Mouse (Mus musculus): Measurements from ENCODE around the gene Snx10.
"Not testable (repeated sequence)": the region's sequence is repeated elsewhere in the genome, so short reads cannot be mapped to it uniquely, and the experiment has no call there.

Snx10 gene

DNA sequence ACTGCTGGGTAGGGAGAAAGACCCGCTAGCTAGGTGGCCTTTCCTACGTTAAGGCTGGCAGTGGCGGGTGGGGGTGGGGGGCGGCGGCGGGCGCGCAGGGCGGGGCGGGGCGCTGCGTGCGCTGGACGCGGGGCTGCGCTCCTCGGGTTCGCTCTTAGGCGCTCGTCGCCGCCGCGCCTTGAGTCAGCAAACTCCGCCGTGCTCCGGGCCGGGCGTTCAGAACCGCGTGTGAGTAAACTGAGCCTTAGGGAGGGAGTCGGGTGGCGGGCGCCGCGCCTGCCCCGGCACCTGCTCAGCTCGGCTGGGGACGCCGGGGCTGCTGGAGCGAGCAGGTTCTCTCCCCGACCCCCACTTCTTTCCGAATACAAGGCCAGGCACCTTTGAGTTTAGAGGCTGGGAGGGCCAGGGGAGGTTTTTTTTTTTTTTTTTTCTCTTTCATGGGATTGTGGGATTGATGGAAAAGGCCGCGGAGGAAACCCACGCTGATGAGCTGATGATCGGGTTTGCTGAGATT, at the start of gene Snx10:
TSS of gene Snx10 (plus strand) at position 95 of the 514 bp plus-strand sequence.
- peak; percentile 29 for DNase-seq

DNA sequence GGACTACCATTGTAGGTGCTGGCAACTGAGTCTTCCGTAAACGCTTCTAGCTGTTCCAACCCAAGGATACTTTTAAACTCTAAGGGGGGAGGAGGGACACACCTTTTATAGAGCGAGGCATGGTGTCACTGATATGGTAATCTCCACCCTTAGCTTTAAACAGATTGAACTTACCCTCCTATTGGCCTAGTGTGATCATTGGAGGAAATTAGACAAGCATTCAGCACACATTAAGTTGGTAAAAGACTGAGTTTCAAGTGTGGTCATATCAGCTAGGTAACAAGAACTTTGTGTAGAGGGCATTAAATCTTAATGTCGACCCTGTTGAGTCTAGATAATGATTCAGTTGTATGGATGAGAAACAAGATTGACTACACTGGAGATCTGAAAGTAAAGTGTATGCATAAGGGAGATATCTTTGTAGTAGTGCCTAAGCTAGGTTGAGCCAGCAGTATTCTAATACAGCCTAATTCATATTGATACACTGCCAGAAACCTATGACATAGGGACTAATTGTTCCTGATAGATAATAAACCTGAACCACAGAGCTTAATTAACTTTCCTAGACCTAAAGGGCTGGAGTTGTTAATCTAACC, 44.5 kb upstream of the Snx10 start:
- no peak for DNase-seq

DNA sequence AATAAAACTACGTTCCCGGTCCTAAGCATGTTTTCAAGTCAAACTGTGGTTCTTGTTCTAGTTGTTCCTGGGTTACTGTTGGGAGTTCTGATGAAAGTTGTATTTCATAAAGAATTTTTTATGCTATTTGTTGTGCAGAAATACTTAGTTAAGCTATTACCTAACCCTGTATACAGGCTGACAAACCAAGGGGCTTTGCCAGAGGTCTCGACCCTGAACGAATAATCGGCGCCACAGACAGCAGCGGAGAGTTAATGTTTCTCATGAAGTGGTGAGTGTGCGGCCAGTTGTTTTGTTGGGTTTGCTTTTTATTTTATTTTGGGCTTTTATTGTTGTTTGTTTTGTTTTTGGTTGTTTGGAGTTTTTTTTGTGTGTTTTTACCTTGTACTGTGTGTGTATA, 42.2 kb upstream of the Snx10 start:
- DNase-seq, result no peak

DNA sequence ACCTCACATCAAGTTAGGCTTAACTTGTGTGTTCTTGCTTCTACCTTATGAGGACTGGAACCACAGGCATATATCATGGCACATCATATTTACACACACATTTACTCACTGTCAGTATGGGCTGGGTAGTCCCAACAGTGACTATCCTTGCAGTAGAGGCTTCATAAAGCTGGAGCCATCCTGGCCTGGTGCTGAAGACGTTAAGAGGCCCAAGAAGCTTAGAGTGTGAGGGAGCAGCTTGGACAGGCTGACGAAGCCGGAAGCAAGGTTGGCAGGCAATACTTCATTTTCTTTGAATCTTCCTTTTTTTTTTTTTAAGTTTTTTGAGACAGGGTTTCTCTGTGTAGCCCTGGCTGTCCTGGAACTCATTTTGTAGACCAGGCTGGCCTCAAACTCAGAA, 39.8 kb upstream of the Snx10 start:
- no peak for DNase-seq

DNA sequence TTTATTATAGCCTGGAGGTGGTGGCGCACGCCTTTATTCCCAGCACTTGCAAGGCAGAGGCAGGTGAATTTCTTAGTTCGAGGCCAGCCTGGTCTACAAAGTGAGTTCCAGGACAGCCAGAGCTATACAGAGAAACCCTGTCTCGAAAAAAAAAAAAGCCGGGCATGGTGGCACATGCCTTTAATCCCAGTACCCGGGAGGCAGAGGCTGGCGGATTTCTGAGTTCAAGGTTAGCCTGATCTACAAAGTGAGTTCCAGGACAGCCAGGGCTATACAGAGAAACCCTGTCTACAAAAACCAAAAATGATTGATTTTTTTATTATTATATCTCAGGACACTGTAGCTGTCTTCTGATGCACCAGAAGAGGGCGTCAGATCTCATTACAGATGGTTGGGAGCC, 39.1 kb upstream of the Snx10 start:
- not testable (repeated sequence) for DNase-seq

DNA sequence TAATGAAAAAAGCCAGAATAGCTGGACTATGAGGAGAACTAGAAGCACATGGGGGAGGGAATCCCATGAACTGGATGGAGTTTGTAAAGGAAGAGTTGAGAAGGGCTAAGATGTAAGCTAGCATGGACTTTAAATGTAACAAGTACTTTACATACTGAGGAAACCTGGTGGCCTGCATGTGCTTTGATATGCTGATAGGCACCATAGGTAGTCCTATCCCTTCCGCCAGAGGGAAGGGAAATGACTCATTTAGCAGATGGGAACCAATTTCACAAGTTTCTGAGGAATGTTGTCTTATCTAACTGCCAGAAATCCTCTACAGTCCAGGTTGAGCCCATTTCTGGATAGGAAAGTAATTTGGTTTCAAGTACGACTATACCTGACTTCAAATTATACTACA, 38.1 kb upstream of the Snx10 start:
- DNase-seq, result no peak

DNA sequence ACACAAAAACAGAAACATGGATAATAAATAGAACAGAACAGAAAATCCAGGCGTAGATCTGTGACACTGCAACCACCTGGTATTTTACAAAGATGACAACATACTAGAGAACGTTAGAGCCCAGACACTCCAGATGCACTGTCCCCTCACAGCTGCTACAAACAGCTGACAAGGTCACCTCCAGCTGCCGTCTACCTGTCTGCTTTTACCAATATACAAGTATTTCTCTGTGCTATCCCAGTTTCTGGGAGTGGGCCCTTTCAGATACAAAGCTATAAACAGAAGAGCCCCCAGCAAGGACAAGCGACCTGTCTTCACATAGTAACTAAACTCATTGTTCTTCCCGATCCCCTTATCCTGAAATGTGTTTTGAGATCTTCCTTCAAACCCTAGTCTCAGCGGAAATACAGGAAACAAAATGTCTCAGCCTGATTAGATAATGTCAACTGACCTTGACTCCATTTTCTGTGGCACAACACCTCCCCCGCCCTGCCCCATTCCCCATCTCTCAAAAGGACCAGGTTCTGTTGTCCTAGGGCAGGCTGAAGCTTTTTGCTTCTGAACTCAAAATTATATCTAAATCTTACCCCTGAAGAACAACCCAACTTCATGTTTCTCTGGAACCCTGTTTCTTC, 37.5 kb upstream of the Snx10 start:
- no peak for DNase-seq

DNA sequence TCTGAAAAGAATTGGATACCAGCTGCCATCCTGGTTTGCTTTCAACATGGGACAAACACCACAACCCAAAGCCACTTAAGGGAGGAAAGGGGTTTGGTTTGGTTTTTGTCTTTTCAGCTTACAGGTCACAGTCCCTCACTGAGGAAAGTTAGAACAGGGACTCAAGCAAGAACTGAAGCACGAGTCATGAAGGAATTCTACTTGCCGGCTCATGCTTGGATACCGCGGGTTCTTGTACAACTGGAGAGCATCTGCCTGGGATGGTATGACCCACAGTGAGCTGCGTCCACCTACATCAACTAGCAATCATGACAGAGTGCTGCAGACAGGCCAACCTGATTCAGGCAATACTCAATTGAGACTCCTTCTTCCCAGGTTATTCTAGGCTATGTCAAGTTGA, 37.0 kb upstream of the Snx10 start:
- DNase-seq, result no peak

DNA sequence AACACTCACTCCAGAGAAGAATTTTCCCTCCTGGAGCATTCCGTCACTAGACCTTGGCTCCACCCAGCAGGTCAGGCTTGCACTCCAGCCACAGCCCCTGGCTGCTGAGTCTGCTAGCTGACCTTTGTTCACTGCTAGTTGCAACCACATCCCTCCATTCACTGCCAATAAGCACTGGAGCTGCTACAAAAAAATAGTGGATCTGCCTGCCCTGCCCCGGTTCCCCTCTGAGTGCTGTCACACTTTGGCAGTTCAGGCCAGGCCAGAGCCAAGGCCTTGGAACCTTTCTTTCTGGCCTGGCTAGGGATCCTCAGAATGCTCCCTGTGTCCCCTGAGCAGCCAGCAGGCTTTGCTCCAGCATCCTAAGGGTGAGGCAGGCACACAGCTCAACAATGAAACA, 33.9 kb upstream of the Snx10 start:
- peak; percentile 44 for DNase-seq

DNA sequence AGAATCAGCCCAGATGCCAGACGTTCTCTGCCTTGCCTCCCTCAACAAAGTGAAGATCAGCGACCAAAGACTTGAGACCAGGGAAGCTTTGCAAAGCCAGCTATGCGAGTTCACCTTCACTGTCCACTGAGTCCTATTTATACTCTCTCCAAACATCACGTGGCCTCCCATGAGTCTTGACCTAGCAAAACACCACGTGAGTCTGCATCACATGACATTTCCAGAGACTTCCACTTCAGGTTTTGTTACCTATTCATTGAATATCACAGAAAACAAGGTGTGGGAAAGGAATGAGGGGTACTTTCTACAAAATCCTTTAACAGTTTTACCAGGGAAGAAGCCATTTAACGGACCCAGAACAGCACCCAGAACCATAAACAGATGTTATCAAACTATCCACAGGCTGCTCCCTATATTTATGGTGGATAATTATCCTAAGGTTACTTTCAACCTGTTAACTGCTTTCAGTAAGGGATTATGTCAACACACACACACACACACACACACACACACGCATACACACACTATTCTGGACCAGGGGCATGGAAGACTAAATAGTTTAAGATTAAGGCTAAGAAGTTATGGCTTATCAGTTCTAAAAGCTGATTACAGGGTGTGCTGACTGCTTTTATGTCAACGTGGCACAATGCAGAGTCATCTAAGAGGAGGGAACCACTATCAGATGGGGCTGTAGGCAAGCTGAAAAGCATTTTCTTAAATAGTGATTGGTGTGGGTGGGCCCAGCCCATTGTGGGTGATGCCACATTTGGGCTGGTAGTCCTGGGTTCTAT, 26.2 kb upstream of the Snx10 start:
- DNase-seq, result no peak

DNA sequence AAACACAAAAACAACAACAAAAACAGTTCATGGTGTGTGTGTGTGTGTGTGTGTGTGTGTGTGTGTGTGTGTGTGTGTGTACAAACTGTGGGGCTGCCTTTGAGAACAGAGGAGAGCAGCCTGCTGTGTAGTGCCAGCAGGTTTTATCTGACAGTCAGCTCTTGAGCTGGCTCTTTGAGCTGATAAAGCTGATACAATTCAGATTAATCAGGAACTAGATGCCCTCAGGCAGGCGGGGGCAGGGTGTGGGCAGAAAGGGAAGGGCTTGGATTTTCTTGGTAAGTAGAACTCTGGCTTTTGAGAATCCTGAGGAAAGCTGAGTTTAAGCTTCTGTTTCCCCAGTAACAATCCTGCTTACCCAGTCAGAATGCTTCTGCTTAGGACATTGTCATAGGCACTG, 18.0 kb upstream of the Snx10 start:
- DNase-seq, result no peak

DNA sequence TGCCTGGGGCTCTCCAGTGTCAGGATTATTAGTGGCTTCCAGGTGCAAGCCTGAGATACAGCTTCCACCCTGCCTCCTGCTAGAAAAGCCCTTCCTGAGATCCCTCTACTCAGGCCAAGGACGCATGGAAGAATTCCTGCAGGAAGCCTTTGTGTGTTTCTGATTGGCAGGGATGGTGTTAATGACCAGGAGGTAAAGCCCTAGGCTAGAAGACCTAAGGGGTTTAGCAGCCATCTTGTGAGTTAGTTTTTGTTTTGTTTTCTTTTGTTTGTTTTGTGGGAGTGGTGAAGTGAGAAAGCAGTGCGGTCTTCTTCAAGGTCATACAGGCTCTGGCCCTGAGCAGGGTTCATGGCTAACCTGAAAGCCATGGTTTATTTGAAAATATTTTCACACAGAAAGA, 16.1 kb upstream of the Snx10 start:
- DNase-seq, result no peak

DNA sequence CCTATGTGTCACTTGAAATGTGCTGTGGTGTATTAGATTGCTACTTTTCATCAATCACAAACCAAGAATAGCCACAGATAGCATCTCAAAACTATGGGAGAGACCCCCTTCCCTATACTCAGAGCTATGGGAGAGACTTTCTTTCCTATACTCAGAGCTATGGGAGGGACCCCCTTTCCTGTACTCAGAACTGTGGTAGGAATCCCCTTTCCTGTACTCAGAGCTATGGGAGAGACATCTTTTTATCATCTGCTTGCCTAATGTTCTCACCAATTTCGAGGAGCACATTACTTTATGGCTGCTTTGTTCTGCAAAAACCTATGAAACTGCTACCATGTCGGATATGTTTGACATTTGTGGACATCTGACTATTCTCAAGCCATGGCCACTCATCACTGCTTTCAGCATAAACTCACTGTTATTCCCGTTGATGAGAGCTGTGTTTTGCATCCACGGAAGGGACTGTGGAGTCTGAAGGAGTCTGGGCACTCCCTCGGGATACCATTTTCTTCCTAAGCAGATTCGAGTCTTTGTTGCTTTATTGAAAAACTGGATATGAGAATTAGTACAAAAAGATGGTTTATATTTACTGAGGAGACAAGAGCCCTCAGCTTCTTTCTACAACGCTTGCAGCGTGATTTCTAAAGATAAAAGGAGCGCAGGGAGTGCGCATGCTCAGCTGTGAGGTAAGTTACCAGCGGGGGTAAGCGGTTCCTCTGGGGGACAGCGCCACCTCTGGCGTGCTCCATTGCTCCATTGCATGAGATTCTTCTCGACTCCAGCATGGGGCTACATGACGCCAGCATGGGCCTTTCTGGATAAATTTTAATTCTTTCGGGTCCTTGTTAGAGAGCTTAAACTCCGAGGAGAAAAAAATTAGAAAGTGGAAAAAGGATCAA, 14.7 kb upstream of the Snx10 start:
- peak; percentile 83 for DNase-seq

DNA sequence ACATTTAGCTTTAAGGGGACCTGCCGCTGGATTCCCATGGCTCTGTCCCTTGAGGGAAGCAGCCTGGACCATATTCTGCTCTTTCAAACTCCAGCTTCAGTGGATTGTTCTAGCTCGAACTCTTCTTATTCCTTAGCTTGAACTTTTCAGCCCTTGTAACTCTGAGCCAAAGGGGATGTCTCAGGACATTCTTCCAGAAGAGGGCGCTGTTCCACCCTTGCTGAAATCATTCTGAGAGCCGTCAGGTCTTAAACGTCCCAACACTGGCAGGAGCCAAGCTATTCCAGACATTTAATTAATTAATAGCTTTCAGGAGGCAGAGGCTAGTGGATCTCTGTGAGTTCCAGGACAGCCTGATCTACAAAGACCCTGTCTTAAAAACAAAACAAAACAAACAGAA, 13.6 kb upstream of the Snx10 start:
- DNase-seq, result peak; percentile 66

DNA sequence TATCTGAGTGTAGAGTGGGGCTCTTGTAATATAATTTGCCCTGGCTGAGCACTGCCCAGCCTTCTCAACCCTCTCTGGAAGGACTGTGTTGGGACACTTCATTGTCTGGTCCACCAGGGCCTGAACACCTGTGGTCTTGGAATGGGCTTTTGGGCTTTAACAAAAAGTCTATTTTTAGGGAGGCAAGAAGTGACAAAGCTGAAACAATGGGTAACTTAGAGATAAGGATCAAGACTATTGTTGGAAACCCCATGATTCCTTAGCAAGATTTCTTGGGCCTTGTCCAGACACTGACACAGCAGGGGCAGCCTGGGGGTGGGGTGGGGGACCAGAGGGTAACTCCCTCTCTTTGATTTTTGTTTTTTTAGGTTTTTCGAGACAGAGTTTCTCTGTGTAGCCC, 12.8 kb upstream of the Snx10 start:
- DNase-seq, result no peak

DNA sequence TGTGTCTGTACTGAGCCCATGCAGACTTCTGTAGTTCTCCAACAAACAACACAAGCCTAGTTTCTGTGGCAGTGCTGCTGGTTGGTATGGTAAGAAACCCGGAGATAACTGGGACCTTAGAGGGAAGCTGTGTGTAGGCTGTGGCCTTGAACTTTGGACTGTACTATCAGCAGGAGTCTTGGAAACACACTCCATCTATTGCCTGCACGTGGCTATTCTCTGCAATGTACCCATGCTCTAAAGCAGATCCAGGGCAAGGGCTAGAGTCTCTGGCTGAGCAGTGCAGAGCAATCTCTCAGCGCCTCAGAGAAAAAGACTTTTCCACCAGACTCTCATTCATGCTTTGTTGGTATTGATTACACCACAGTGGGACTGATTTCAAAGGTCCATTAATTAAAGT, 10.0 kb upstream of the Snx10 start:
- no peak for DNase-seq

DNA sequence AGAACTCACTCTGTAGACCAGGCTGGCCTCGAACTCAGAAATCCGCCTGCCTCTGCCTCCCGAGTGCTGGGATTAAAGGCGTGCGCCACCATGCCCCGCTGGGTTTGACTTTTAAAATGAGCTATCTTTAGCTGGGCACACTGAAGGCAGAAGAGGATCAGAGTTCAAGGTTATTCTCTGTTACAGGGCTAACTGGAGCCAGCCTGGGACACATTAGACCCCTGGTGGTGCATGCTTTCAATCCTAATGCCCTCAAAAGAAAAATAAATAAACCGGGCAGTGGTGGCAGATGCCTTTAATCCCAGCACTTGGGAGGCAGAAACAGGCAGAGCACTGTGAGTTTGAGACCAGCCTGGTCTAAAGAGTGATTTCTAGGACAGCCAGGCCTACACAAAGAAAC, 8.8 kb upstream of the Snx10 start:
- DNase-seq, result no peak

DNA sequence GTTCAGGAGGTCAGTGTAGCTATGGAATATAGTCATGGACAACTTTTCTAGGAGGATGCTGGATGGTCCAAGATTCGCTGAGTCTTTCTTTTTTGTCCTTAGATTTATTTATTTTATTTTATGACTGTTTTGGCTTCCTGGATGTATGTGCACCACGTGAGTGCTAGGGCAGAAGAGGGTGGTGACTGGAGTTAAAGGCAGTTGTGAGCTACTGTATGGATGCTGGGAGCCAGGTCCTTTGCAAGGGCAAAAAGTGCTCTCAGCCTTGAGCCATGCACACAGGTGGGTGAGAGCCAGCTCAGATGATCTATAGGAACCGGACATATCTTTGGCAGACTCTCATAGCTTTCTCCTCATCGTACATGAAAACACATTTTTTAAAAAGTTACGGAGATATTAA, 391 bp upstream of the Snx10 start:
- DNase-seq, result no peak

DNA sequence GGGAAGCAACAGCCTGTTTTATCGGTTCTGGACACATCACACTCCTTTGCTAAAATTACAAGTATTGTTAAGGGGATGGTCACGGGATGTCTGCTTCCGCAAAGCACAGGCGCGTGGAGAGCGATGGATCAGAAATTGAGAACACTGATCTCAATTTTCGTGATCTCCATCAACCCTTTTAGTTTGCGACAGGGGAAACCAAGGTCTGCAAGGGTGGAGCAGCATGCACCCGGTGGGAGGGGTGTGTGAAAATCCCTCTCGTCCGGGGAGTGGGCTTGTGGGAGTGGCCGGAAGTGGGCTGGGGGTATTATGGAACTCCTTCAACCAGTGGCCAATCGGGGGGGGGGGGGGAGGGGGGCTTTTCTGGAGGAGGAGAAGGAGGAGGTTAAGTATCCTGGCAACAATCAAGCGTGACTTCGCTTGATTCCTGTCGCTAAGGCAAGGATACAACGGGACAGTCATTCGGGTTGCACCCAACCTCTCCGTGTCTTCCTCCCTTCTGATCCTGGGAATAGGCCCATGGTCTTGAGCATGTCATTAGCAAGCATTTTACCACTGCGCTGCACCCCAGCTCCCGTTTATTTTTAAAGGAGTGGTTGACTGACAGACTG, 725 bp downstream of the Snx10 start:
- DNase-seq, result peak; percentile 22

DNA sequence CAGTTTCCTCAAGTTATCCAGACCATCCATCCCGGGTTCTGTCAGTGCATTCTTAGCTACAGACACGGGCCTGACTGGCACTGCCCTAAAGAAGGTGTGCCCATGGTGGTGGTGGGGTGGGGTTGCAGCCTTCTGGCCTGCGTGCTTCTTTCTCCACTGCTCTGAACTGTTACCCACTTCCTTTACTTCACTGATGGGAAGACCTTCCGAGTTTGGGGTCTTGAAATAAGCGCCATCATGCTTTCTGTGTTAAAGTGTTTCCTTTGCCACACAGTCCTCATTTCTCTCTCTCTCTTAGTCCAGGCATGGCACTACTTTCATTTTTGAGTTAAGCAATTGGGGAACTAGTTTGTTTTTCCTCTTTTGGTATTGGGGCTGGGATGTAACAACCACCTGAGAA, 1.3 kb downstream of the Snx10 start:
- no peak for DNase-seq

DNA sequence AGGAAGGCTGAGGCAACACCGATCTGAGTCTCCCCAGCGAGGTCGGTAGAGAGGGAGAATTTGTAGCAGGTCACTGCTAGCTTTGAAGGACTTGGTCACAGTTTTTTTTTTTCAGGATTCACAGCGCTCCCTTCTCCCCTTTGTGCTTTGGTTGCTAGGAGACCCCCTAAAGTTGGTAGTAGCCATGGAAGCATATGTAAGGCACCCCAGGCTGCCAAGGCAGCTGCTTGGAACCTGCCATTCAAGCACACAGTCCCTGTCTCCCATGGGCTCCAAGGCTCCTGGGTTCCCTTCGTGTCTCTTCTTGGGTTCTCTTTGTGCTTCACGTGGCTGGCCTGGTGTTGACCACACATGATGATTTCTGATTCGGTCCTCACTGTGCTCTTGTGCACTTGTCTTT, 5.8 kb downstream of the Snx10 start:
- no peak for DNase-seq

DNA sequence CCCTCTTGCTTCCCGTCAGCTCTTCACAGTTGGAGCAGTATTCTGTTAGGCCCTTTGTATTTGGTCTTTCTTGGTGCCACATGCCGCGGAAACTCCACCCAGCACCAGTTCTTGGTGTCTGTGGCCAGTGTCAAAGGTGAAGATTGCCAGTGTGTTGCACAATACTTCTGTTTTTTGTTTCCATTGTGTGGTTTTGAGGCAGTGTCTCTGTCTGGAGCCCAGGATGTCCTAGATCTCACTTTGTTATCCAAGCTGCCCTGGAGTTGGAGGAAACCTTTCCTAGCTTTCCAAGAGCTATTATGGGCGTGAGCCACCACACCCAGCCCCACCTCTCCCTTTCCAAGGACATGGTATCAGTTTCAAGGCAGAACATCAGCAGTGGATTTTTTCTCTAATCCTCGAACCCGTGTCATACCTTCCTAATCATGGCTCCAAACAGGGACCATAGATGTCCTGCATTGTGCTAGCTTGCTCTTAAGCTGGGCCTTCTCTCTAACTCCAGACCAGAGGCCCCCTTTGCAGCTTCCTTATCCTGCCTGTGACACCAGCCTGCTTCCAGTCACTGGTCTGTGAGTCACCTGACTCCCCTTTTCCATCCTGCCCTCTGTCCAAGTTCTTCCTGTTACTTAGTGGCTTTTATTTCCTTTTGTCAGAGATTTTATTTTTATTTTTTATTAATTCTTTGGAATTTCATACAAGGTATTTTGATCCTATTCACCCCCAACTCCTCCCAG, 9.9 kb downstream of the Snx10 start:
- DNase-seq, result peak; percentile 17

All from lung, postnatal 10 days (tissue).